In the genomic region with DNA sequence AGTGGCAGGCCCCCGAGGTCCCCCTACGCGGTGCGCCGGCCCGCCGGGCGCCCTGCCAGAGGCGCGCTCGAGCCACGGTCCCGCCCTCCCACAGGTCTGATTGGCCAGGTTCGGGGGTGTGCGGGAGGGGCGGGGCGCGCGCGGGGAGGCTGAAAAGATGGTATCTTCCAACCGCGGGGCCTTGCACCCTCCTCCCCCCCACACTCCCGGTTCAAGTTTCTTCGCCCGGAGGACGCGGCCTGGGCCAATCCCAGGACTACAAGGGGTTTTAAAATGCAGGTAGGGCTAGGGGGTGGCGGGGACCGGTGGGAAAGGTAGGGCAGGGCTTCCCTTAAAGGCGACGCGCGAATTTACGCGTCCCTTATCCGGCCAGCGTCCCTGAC, we compare ENCODE assay signal across 8 mouse cellular contexts. TPM values are rescaled to one million over a fixed set of nuclear protein-coding genes. Genes with fewer than 3 reads are reported as not detected.
DNase-seq lines count a peak whose midpoint lies in the region; ATAC-seq and TF ChIP-seq lines count a peak whose summit lies in the region.

No protein-coding gene starts in this region.

- peak overlapping the region; percentile 73 for H3K4me3 ChIP-seq in intestine, postnatal 0 days (ENCODE audit: low read depth, low read length)
- H3K4me3 ChIP-seq in midbrain, embryonic 10.5 days: peak overlapping the region; percentile 82

- H3K36me3 ChIP-seq in intestine, postnatal 0 days (ENCODE audit: control insufficient read depth, insufficient read depth): no peaks in the 10 kb centered on the region; the same call in 1 of the 2 replicates
- peaks cover 10% of the 10 kb centered on the region for H3K36me3 ChIP-seq in midbrain, embryonic 10.5 days

- peak; percentile 99 for DNase-seq in adrenal gland, postnatal 14 days
- peak; percentile 100 for DNase-seq in embryo, embryonic 9.5 days (ENCODE audit: extremely low spot score)
- peak; percentile 95 to 99 for DNase-seq in left cerebral cortex, postnatal 36 days (ENCODE audit: low spot score in 2 of 2)
- peak; percentile 100 for DNase-seq in midbrain, embryonic 10.5 days (ENCODE audit: low spot score)
- DNase-seq in right cerebral cortex, postnatal 36 days (ENCODE audit: low spot score in 2 of 2): peak; percentile 94 to 95
- DNase-seq in urinary bladder, postnatal 4 days (ENCODE audit: low spot score in 2 of 2): peak; percentile 98 to 99

- H3K9me3 ChIP-seq in intestine, postnatal 0 days (ENCODE audit: control insufficient read depth): no peaks in the 10 kb centered on the region
- H3K9me3 ChIP-seq in midbrain, embryonic 10.5 days (replicated peaks): no peaks in the 10 kb centered on the region

- TF ChIP-seq CTCF in intestine, postnatal 0 days (IDR thresholded peaks at IDR 0.05; ENCODE audit: low read depth): 0 out of 2 replicates have a peak, but pooled peaks have one; percentile 4

- ATAC-seq in granulocyte monocyte progenitor cell, adult 5-6 weeks (replicated peaks; ENCODE audit: poor library complexity, severe bottlenecking): peak; percentile 86
- ATAC-seq in intestine, postnatal 0 days: peak; percentile 97

- H3K4me2 ChIP-seq in intestine, postnatal 0 days (replicated peaks; ENCODE audit: low read depth): peak overlapping the region; percentile 99

- peak overlapping the region; percentile 60 for H3K27ac ChIP-seq in intestine, postnatal 0 days (ENCODE audit: low read depth, low read length)
- peak overlapping the region; percentile 96 for H3K27ac ChIP-seq in midbrain, embryonic 10.5 days (replicated peaks)

- H3K27me3 ChIP-seq in intestine, postnatal 0 days (replicated peaks; ENCODE audit: control insufficient read depth, insufficient read depth, low read length): no peaks in the 10 kb centered on the region
- H3K27me3 ChIP-seq in midbrain, embryonic 10.5 days (ENCODE audit: low read depth, poor library complexity, severe bottlenecking): peaks cover 14% of the 10 kb centered on the region; the same call in 1 of the 2 replicates

- intact Hi-C loops in left cerebral cortex, postnatal 36 days (cut with DNase I): loop anchor here (2.0 to 5.0 kb wide), 2 partner anchors 57 to 63 kb away; a partner anchor contains a TSS

- 0% methylated on average over 29 of the region's 37 CpGs for WGBS in intestine, postnatal 0 days
- WGBS in midbrain, embryonic 10.5 days: under 1% methylated on average over 37 of the region's 37 CpGs

- H3K4me1 ChIP-seq in intestine, postnatal 0 days (replicated peaks; ENCODE audit: control insufficient read depth, insufficient read depth, low read length): peaks cover 6% of the 10 kb centered on the region; the same call in 1 of the 2 replicates
- H3K4me1 ChIP-seq in midbrain, embryonic 10.5 days: peaks cover 80% of the 10 kb centered on the region

- peak overlapping the region; percentile 81 for H3K9ac ChIP-seq in intestine, postnatal 0 days (ENCODE audit: low read depth, low read length)

RNA-seq across cellular contexts. Expression of a gene that starts 0.3 kb away (rescaled TPM):
- total RNA-seq in adrenal gland, postnatal 14 days (2021): 21.6 and 23.0 TPM in 2 replicates
- total RNA-seq in granulocyte monocyte progenitor cell, adult 5-6 weeks (2014; fragmentation: Nextera tagmentation): 0.95 and 1.7 TPM in 2 replicates
- 0.90 and 2.4 TPM in 2 replicates for total RNA-seq in granulocyte monocyte progenitor cell, adult 5-6 weeks (2017)
- 10.1 and 12.0 TPM in 2 replicates for polyA plus RNA-seq in intestine, postnatal 0 days (2015; fragmentation: Nextera tagmentation; extraction: Ambion mirVana)
- 10 to 100 TPM; 75.2 to 77.4 TPM for total RNA-seq in left cerebral cortex, postnatal 36 days (2021)
- 12.1 and 15.5 TPM in 2 replicates for polyA plus RNA-seq in midbrain, embryonic 10.5 days (2016; fragmentation: Nextera tagmentation; extraction: Ambion mirVana)

RNA-seq across cellular contexts. Expression of a gene that starts 30.6 kb away (rescaled TPM):
- total RNA-seq in adrenal gland, postnatal 14 days (2021): 0.67 and 0.79 TPM in 2 replicates
- total RNA-seq in granulocyte monocyte progenitor cell, adult 5-6 weeks (2014; fragmentation: Nextera tagmentation): not detected in 2 replicates
- total RNA-seq in granulocyte monocyte progenitor cell, adult 5-6 weeks (2017): not detected in 2 replicates
- 0.20 TPM in 2 replicates for polyA plus RNA-seq in intestine, postnatal 0 days (2015; fragmentation: Nextera tagmentation; extraction: Ambion mirVana)
- 1 to 10 TPM; 7.8 to 8.1 TPM for total RNA-seq in left cerebral cortex, postnatal 36 days (2021)
- 3.7 and 5.1 TPM in 2 replicates for polyA plus RNA-seq in midbrain, embryonic 10.5 days (2016; fragmentation: Nextera tagmentation; extraction: Ambion mirVana)

RNA-seq across cellular contexts. Expression of a gene that starts 58.7 kb away (rescaled TPM):
- total RNA-seq in adrenal gland, postnatal 14 days (2021): 1.7 and 2.0 TPM in 2 replicates
- total RNA-seq in granulocyte monocyte progenitor cell, adult 5-6 weeks (2014; fragmentation: Nextera tagmentation): not detected in 2 replicates
- not detected in 2 replicates for total RNA-seq in granulocyte monocyte progenitor cell, adult 5-6 weeks (2017)
- polyA plus RNA-seq in intestine, postnatal 0 days (2015; fragmentation: Nextera tagmentation; extraction: Ambion mirVana): 0.85 and 0.86 TPM in 2 replicates
- total RNA-seq in left cerebral cortex, postnatal 36 days (2021): 100 to 1,000 TPM; 293 to 297 TPM
- polyA plus RNA-seq in midbrain, embryonic 10.5 days (2016; fragmentation: Nextera tagmentation; extraction: Ambion mirVana): 17.5 and 19.4 TPM in 2 replicates

Comparison
In these comparisons a context has a peak if more than half of its experiments do, and no peak if none do; other contexts are left out.
1. Peak in every context shown above with its lines: DNase-seq, ATAC-seq, H3K4me3 ChIP-seq and H3K27ac ChIP-seq.
2. RNA of a gene that starts 58.7 kb away (total RNA-seq): 293 to 297 TPM in left cerebral cortex, postnatal 36 days; 1.7 to 2.0 TPM in adrenal gland, postnatal 14 days and not detected in granulocyte monocyte progenitor cell, adult 5-6 weeks; every median in the first group is over 10 times any median in the second.